Mouse (Mus musculus) adipocyte (in vitro differentiated cells): ENCODE results near the gene Ackr2.

Source experiments
- DNase-seq: peaks from one replicate; pipeline ENCODE4 v3.0.0-alpha.2; 2016; ENCODE audit warnings: low spot score

Ackr2 gene

GRCm38 (mm10) chr9:121916102-121916501 is 17.9 kb downstream of the Ackr2 start, which contains the start of gene Cyp8b1:
Gene Cyp8b1, minus strand, starts transcription at chr9:121916305.
- no peak for DNase-seq

DNA sequence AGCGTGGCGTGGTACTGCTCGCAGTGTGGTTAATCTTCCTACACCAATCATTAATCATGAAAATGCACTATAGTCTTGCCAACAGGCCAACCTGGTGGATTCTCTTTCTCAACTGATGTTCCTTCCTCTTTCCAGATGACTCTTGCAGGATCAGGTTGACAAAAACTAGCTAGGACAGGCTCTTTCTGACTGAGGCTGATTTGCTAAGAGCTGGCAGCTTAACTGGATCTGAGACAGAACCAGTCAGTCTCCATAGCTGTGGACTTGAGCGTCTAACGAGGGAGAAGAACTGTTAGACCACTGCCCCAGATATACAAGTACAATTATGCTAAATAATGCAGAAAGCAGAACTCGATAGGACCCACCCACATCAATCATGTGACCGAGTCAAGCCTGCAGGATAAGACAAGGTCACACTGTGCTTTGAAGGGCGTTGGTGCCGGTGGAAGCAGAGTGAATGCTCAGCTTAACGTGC is 20.9 kb downstream of the Ackr2 start:
- DNase-seq: no peak

GRCm38 (mm10) chr9:121923443-121923842 is 25.3 kb downstream of the Ackr2 start:
- DNase-seq: no peak

DNA sequence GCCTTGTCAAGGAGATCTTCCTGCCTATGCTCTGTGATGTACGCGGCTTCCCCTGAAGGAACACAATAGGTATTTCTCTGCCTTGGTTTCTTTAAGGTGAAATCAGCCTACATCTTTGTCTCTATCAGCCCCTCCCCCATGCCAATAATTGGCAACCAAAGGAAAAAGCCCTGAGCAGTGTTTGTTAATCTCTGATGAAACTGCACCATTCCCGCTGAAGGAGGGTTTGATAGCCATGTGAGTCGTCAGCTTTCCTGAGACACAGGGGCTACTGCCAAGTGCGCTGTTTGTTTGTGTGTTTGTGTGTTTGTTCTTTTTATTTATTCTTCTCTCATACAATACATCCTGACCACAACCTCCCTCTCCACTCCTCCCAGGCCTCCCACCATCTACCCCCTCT is 25.8 kb downstream of the Ackr2 start:
- DNase-seq: no peak

- DNase-seq: no peak
Measured at GRCm38 (mm10) chr9:121924901-121925560, 26.9 kb downstream of the Ackr2 start.

DNA sequence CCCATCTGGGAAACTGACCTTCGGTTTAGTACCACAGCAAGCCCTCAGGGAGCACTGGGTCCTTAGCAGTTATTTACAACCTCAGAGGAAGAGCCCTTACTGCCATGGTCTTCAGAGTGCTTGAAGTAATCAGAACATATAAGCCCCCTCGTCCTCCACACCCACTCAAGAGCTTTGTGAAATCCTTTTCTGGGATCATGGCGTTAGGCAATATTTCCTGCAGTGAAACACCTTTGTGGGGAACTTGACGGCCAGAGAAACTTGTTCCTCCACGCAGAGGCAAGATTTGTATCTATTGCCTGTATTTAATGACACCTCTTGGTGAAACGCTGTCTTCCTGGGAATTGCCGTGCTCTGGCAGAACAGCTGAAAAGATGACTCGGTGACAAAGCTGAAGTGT is 27.8 kb downstream of the Ackr2 start:
- no peak for DNase-seq

DNA sequence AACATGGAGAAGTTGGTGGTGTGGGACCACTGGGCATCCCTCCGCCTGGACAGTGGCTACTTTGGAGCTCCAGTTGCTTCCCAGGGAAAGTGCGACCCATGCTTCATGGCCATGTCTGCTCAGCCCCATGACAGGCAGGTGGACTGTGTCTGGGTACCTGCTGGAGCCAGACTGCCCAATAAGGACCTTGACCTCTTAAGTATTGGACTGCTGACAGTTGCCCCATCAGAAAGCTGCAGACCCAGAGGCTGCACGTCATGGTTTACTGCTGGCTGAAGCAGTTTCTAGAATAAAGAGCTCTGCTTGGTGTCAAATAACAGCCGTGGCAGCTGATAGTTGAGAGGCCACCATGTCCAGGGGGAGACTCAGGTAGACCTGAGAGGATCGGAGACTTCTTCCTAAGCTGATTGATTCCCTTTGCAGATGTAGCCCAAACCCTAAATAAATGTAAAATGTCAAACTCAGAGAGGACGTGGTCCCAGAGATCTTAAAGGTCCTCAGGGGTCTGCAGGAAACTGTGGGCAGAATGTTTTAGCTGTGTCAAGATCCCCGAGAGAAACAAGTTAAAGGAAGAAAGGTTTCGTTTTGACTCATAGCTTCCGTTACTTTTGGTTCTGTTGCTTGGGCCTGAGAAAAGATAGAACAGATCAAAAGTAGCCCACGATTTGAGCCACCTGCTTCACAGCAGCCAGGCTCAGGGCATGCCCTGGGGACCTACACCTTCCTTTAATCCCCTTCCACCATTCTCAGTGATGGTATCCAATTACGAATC is 28.7 kb downstream of the Ackr2 start:
- no peak for DNase-seq

GRCm38 (mm10) chr9:121927721-121928120 is 29.6 kb downstream of the Ackr2 start:
- no peak for DNase-seq

DNA sequence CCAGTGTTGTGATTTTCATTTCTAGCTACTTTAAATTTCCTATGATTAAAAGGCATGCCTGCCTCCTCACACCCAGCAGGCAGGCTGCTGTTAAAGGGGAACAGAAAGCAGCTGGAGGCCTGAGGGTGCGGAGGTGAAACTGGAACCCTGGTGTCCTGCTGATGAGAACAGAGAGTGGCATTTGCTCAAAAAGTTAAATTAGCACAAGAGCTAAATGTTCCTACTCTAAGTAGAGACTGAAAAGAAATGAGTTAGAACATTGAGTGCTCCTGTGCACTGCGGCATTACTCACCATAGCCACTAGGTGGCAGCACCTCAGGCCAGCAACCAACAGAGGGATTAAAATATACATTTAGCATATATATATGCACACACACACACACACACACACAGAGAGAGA is 30.3 kb downstream of the Ackr2 start:
- DNase-seq: peak; percentile 42

DNA sequence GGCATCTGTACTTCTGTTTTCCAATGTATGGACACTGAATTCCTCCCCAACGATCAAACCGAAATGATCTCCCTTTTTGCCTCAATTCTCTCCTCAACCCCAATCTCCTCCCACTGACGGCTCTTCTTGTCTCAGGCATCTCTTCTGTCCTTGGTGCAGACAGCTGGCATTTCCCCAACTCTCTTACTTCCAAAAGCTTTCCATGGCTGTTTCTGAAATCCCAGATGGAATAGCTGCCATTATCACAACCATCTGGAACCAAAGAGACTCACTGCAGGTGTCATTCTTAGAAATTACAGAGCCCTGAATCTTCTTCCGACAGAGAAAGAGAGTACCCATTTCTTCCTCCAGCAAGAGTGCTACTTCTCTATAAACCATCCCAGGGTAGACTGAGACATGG is 36.7 kb downstream of the Ackr2 start:
- no peak for DNase-seq

DNA sequence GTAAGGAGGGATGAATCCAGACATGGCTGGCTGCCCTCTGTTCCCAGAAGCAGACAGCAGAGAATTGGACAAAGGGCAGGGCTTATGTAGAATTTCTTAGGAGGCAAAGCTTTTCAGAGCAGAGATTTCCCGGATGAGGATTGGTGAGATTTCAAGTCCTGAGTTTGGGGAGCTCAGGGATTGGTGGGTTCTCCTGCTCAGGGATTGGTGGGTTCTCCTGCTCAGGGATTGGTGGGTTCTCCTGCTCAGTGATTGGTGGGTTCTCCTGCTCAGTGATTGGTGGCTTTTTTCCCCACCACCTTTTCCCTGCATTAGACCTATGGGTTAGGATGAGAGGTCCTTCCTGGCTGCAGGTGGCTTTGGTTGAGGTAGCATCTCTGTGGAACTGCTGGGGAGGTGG is 38.8 kb downstream of the Ackr2 start:
- peak; percentile 65 for DNase-seq

DNA sequence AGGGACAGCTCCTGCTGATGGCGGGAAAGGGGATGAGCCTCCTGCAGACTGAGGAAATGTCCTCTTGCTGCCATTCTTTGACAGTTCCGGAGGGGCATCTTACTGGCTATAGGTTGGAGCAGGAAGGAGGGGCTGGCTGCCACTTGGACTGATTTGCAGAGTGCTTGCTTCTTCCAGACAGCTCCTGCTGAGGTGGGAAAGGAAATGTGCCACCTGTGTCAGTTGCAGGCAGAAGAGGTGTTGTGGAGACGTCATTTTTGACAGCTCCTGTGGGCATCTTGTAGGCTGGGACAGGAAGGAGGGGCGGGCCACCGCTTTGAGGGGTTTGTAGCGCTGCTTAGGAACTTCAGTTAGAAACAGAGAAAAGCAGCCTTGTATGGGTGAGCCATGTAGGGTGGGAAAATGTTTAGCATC is 39.3 kb downstream of the Ackr2 start:
- no peak for DNase-seq

GRCm38 (mm10) chr9:121937944-121938355 is 39.8 kb downstream of the Ackr2 start:
- DNase-seq: peak; percentile 41

DNA sequence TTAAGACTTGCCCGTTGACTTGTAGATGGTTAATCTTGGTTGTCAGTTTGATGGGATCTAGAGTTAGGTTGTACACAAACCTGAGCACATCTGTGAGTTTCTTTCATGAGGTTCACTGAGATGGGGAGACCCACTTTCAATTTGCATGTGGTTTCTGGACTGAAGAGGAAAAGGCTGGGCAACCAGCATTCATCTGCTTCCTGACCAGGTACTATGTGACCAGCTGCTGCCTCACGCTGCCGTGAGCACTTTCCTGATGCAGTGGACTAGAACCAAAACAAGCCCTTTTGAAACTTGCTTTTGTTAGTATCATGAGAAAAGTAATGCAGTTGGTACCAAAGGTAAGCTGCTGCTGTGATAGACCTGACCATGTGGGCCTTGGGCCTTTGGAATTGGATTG is 44.9 kb downstream of the Ackr2 start:
- DNase-seq: no peak

- no peak for DNase-seq
Measured at GRCm38 (mm10) chr9:121943628-121944027, 45.5 kb downstream of the Ackr2 start.

DNA sequence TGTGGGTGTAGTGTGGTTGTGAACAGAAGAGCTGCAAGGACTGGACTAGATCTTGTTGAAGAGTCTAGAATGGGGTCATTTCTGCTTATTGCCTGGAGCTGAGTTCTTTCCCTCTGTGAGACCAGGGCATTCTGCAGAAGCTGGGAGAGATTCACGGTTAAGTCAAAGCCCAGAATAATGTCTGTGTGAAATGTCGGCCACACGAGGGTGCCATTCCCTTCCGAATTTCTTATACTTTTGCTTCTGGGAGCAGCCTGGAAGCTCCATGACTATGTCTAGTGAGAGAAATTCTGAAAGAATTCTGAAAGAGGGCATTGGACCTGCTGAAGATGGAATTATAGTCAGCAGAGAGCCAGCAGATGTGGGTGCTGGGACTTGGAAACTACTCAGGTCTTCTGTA is 49.6 kb downstream of the Ackr2 start:
- peak; percentile 84 for DNase-seq

DNA sequence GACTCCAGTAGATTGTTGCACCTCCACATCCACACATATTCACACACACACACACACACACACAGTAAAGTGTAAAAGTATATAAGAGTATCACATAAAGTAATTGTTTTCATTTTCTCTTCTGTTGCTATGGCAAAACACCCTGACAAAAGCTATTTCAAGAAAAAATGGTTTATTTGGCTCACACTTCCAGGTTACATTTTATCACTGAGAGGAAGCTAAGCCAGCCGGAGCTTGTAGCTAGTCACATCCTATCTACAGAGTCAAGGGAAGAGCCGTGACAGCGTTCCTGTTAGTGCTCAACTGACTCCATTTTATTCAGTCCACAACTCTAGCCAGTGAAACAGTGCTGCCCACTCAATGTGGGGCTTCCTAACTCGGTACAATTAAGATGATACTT is 50.3 kb downstream of the Ackr2 start:
- DNase-seq: no peak

- DNase-seq: peak; percentile 65
Measured at GRCm38 (mm10) chr9:121950418-121951113, 52.4 kb downstream of the Ackr2 start, which contains the start of gene Fam198a. Gene Fam198a, plus strand, starts transcription at chr9:121950988.

- no peak for DNase-seq
Measured at GRCm38 (mm10) chr9:121951114-121951423, 52.9 kb downstream of the Ackr2 start.

GRCm38 (mm10) chr9:121952596-121952995 is 54.4 kb downstream of the Ackr2 start:
- DNase-seq: no peak

DNA sequence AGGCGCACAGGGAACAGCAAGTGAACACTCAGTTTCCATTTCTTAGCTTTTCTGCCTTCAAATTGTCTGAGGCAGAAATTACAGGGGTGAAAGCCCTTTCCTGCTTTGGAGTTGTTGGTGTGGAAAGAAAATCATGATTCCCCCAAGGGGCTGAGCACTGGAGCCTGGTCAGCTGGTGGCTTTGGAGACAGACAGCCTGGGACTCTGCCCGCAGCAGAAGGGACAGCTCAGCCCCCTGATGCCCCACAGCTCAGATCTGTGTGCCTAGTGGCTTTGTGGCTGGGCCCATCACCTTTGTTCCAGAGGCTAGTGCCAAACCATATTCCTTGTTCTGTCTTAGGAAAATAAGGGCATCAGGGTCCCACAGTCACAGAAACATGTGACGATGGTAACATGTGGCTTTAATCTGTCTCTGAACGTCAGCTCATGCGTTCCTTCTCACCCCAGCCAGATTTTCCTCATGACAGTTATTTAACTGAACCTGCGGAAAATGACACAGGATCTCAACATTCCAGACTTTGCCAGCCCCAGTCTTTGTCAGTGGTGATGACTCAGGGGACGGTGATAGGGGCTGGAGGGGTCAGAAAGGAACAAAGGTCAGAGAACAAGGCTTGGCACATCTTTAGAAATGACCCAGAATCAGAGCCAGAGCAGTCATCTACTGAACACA is 61.9 kb downstream of the Ackr2 start:
- DNase-seq: peak; percentile 64
